Mouse (Mus musculus) liver, adult 2 months (tissue): ENCODE measurements at regions not wholly inside any gene's neighbourhood (a gene's known extent, or its start where the extent isn't known, plus 50 kb on each side); places are given as distances from the start of the nearest gene placed in this dataset.
"Not testable (repeated sequence)": the region's sequence is repeated elsewhere in the genome, so short reads cannot be mapped to it uniquely, and the experiment has no call there.

Experiments
- CTCF ChIP-seq: fragments of 200-500 bp; IDR thresholded peaks from 2 replicates; pipeline ENCODE4 v1.5.1; 2011; ENCODE audit warnings: low read depth, low read length, control low read depth
- POLR2A ChIP-seq: fragments of 200-500 bp; IDR thresholded peaks from 2 replicates; pipeline ENCODE4 v1.6.1; 2011; ENCODE audit warnings: low read length, control low read depth; ENCODE audit not compliant: insufficient read depth; ENCODE audit errors: extremely low read depth

- not testable (repeated sequence) for TF ChIP-seq CTCF, POLR2A
Measured at GRCm38 (mm10) chr2:53782035-53782434, 303.3 kb downstream of the Rprm start.
